Mouse (Mus musculus): ENCODE measurements around the gene Mymx. TPM values are rescaled to one million over a fixed set of nuclear protein-coding genes. Genes with fewer than 3 reads are reported as not detected.

The Mymx gene
- polyA plus RNA-seq, 1 experiment from 2014 or later = not detected

GRCm38 (mm10) chr17:45573087-45573779 is 28.7 kb downstream of the Mymx start, which contains the start of gene Hsp90ab1:
Gene Hsp90ab1, minus strand, starts transcription at chr17:45573271.
- Histone ChIP-seq H3K4me3 (peak within 1 kb of the TSS; percentile 88), H3K4me1 (peaks cover 39% of the 10 kb centered on the region), H3K36me3 (replicated peaks) (peaks cover 33% of the 10 kb centered on the region), H3K27ac (peak within 1 kb of the TSS; percentile 97), H3K27me3 (replicated peaks) (no peaks in the 10 kb centered on the region), H3K9ac (peak within 1 kb of the TSS; percentile 96), H3K9me3 (no peaks in the 10 kb centered on the region), H3K4me2 (peak within 1 kb of the TSS; percentile 76)
- peak; percentile 87 for ATAC-seq (replicated peaks)
- WGBS = under 1% methylated on average over 41 of the region's 41 CpGs

- Histone ChIP-seq H3K36me3 (replicated peaks) (peaks cover 41% of the 10 kb centered on the region), H3K4me1 (peaks cover 39% of the 10 kb centered on the region), H3K27me3 (replicated peaks) (no peaks in the 10 kb centered on the region), H3K27ac (peak overlapping the region; percentile 97), H3K4me2 (peak overlapping the region; percentile 76), H3K4me3 (peak overlapping the region; percentile 88), H3K9me3 (no peaks in the 10 kb centered on the region), H3K9ac (peak overlapping the region; percentile 96)
- under 1% methylated on average over 54 of the region's 57 CpGs for WGBS
- peak; percentile 60 for ATAC-seq (replicated peaks)
These were observed 29.5 kb downstream of the Mymx start for GRCm38 (mm10) chr17:45572103-45573086.

- peaks cover 53% of the 10 kb centered on the region for H3K4me1 ChIP-seq
- H3K36me3 ChIP-seq (replicated peaks) = peaks cover 55% of the 10 kb centered on the region
These were observed 31.9 kb downstream of the Mymx start for GRCm38 (mm10) chr17:45569999-45570398.

GRCm38 (mm10) chr17:45568990-45569389 is 32.9 kb downstream of the Mymx start:
- H3K36me3 ChIP-seq (replicated peaks) = peaks cover 55% of the 10 kb centered on the region

More at GRCm38 (mm10) chr17:45569999-45570398, 31.9 kb downstream of the Mymx start:
- WGBS = 84% methylated on average over 4 of the region's 4 CpGs
- Histone ChIP-seq H3K9me3 (no peaks in the 10 kb centered on the region), H3K9ac (no peak overlapping the region), H3K4me3 (no peak overlapping the region), H3K27me3 (replicated peaks) (no peaks in the 10 kb centered on the region), H3K4me2 (no peak overlapping the region), H3K27ac (no peak overlapping the region)
- ATAC-seq (replicated peaks) = no peak

GRCm38 (mm10) chr17:45567162-45567601 is 34.7 kb downstream of the Mymx start:
- no peaks in the 10 kb centered on the region for H3K27me3 ChIP-seq (replicated peaks)
- no peak overlapping the region for H3K27ac ChIP-seq
- no peak overlapping the region for H3K4me3 ChIP-seq
- no peak overlapping the region for H3K9ac ChIP-seq
- no peak overlapping the region for H3K4me2 ChIP-seq
- peaks cover 54% of the 10 kb centered on the region for H3K4me1 ChIP-seq
- WGBS = 37% methylated on average over 4 of the region's 4 CpGs
- ATAC-seq (replicated peaks) = no peak
- peaks cover 55% of the 10 kb centered on the region for H3K36me3 ChIP-seq (replicated peaks)
- H3K9me3 ChIP-seq = no peaks in the 10 kb centered on the region

More at GRCm38 (mm10) chr17:45568990-45569389, 32.9 kb downstream of the Mymx start:
- Histone ChIP-seq H3K4me2 (no peak overlapping the region), H3K4me3 (no peak overlapping the region), H3K27me3 (replicated peaks) (no peaks in the 10 kb centered on the region), H3K9me3 (no peaks in the 10 kb centered on the region), H3K4me1 (peaks cover 54% of the 10 kb centered on the region), H3K9ac (no peak overlapping the region), H3K27ac (no peak overlapping the region)
- ATAC-seq (replicated peaks) = no peak
- 91% methylated on average over 12 of the region's 12 CpGs for WGBS

GRCm38 (mm10) chr17:45566360-45567161 is 35.3 kb downstream of the Mymx start:
- Histone ChIP-seq H3K9me3 (no peaks in the 10 kb centered on the region), H3K4me3 (0 out of 2 replicates have a peak overlapping the region, but pooled peaks have one; percentile 2), H3K4me1 (peaks cover 48% of the 10 kb centered on the region), H3K9ac (no peak overlapping the region), H3K27me3 (replicated peaks) (no peaks in the 10 kb centered on the region), H3K27ac (no peak overlapping the region), H3K36me3 (replicated peaks) (peaks cover 53% of the 10 kb centered on the region), H3K4me2 (no peak overlapping the region)
- 70% methylated on average over 18 of the region's 18 CpGs for WGBS
- no peak for ATAC-seq (replicated peaks)

- Histone ChIP-seq H3K9ac (no peak overlapping the region), H3K36me3 (replicated peaks) (peaks cover 48% of the 10 kb centered on the region), H3K27me3 (replicated peaks) (no peaks in the 10 kb centered on the region), H3K4me1 (peaks cover 43% of the 10 kb centered on the region), H3K4me2 (no peak overlapping the region), H3K4me3 (0 out of 2 replicates have a peak overlapping the region, but pooled peaks have one; percentile 2), H3K27ac (no peak overlapping the region), H3K9me3 (no peaks in the 10 kb centered on the region)
- 94% methylated on average over 1 of the region's 1 CpGs for WGBS
- no peak for ATAC-seq (replicated peaks)
These were observed 35.9 kb downstream of the Mymx start for GRCm38 (mm10) chr17:45566031-45566359.

- Histone ChIP-seq H3K4me3 (peak overlapping the region; percentile 89), H3K4me1 (peaks cover 39% of the 10 kb centered on the region), H3K27me3 (replicated peaks) (no peaks in the 10 kb centered on the region), H3K36me3 (replicated peaks) (peaks cover 40% of the 10 kb centered on the region), H3K9ac (peak overlapping the region; percentile 77), H3K9me3 (no peaks in the 10 kb centered on the region), H3K27ac (0 out of 2 replicates have a peak overlapping the region, but pooled peaks have one; percentile 87), H3K4me2 (peak overlapping the region; percentile 93)
- 95% methylated on average over 11 of the region's 11 CpGs for WGBS
- ATAC-seq (replicated peaks) = no peak
These were observed 36.8 kb downstream of the Mymx start for GRCm38 (mm10) chr17:45565103-45565502.

- Histone ChIP-seq H3K4me3 (peak overlapping the region; percentile 89), H3K4me1 (peaks cover 34% of the 10 kb centered on the region), H3K9ac (peak overlapping the region; percentile 77), H3K27me3 (replicated peaks) (no peaks in the 10 kb centered on the region), H3K27ac (peak overlapping the region; percentile 87), H3K36me3 (replicated peaks) (peaks cover 35% of the 10 kb centered on the region), H3K9me3 (no peaks in the 10 kb centered on the region), H3K4me2 (peak overlapping the region; percentile 93)
- 12% methylated on average over 18 of the region's 18 CpGs for WGBS
- ATAC-seq (replicated peaks) = peak; percentile 15
These were observed 37.3 kb downstream of the Mymx start for GRCm38 (mm10) chr17:45564531-45565084.

GRCm38 (mm10) chr17:45563655-45564530 is 38.0 kb downstream of the Mymx start, which contains the start of gene Slc35b2:
Gene Slc35b2, plus strand, starts transcription at chr17:45563874.
- Histone ChIP-seq H3K27ac (peak within 1 kb of the TSS; percentile 87), H3K9ac (peak within 1 kb of the TSS; percentile 77), H3K9me3 (no peaks in the 10 kb centered on the region), H3K4me3 (peak within 1 kb of the TSS; percentile 89), H3K36me3 (replicated peaks) (peaks cover 28% of the 10 kb centered on the region), H3K27me3 (replicated peaks) (no peaks in the 10 kb centered on the region), H3K4me1 (peaks cover 28% of the 10 kb centered on the region), H3K4me2 (peak within 1 kb of the TSS; percentile 93)
- WGBS = under 1% methylated on average over 61 of the region's 61 CpGs
- peak; percentile 89 for ATAC-seq (replicated peaks)
